Mouse (Mus musculus): ENCODE results near the gene Abcc8. TPM values are rescaled to one million over a fixed set of nuclear protein-coding genes. Genes with fewer than 3 reads are reported as not detected.

Gene Abcc8
- polyA plus RNA-seq, 1 experiment, result not detected

DNA sequence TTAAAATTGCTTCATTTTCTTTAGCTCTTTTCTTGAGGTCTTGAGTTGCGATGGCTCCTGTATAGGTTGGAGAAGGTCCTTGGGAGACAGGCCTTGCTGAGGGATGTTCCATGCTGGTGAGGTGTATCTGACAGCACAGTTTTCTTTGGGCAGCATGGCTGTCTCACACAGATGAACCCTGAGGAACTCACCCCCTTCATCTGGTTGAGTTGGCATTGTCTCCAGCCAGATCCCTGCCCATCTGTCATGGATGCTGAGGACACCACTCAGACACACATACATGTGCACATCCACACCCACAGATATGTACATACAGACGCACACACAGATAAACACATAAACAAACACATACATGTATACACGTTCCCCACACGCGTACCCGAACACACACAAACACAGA lies 116.5 kb downstream of the Abcc8 start:
- TF ChIP-seq MYOD1 (IDR thresholded peaks at IDR 0.05; ENCODE audit: control insufficient read depth, insufficient read length, low read depth), result no peak

DNA sequence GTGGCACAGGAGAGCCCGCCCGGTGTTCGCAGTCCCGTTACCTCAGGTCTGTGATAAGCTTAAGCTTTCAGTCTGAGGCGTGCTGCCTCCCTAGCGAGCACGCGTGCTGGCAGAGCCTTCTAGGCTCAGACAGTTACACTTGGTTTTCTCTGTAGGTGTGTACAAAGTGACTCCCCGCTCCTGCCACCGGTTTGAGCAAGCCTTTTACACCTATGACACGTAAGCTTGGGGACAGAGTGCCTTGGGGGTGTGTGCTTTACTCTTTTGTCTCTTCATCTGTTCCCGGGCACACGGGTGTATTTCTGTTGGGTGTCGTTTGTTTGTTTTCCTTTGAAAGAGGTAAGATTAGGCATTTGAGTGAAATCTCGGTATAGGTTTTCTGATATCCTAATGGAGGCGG lies 118.2 kb downstream of the Abcc8 start:
- Histone ChIP-seq H3ac (ENCODE audit: control insufficient read depth, insufficient read length, low read depth) (no peak overlapping the region), H3K36me3 (ENCODE audit: control insufficient read depth, insufficient read depth) (peaks cover 6% of the 10 kb centered on the region), H3K4me3 (ENCODE audit: insufficient read depth, poor library complexity, severe bottlenecking) (no peak overlapping the region), H3K79me2 (ENCODE audit: control insufficient read depth, insufficient read depth) (no peaks in the 10 kb centered on the region), H3K27me3 (ENCODE audit: control insufficient read depth, insufficient read depth, insufficient read length) (no peaks in the 10 kb centered on the region), H3K79me3 (ENCODE audit: low read depth) (no peaks in the 10 kb centered on the region)
- no peak for TF ChIP-seq MAX (IDR thresholded peaks at IDR 0.05)
- no peak for TF ChIP-seq CTCF (IDR thresholded peaks at IDR 0.05; ENCODE audit: control insufficient read depth, insufficient read depth, insufficient read length)
- no peak for TF ChIP-seq USF1 (IDR thresholded peaks at IDR 0.05; ENCODE audit: low read depth)
- TF ChIP-seq CEBPB (IDR thresholded peaks at IDR 0.05; ENCODE audit: low read depth), result no peak
- no peak for TF ChIP-seq MYOD1 (IDR thresholded peaks at IDR 0.05; ENCODE audit: control insufficient read depth, insufficient read length, low read depth)
- TF ChIP-seq MYOG (IDR thresholded peaks at IDR 0.05; ENCODE audit: control insufficient read depth, extremely low read depth, insufficient read length), result no peak
- TF ChIP-seq FOSL1 (IDR thresholded peaks at IDR 0.05; ENCODE audit: insufficient read depth, low read length, poor library complexity, severe bottlenecking), result no peak

More for the DNA sequence above, 116.5 kb downstream of the Abcc8 start:
- Histone ChIP-seq H3K36me3 (ENCODE audit: control insufficient read depth, insufficient read depth) (peaks cover 8% of the 10 kb centered on the region), H3ac (ENCODE audit: control insufficient read depth, insufficient read length, low read depth) (no peak overlapping the region), H3K27me3 (ENCODE audit: control insufficient read depth, insufficient read depth, insufficient read length) (no peaks in the 10 kb centered on the region), H3K4me3 (ENCODE audit: insufficient read depth, poor library complexity, severe bottlenecking) (no peak overlapping the region), H3K79me2 (ENCODE audit: control insufficient read depth, insufficient read depth) (no peaks in the 10 kb centered on the region), H3K79me3 (ENCODE audit: low read depth) (no peaks in the 10 kb centered on the region)

DNA sequence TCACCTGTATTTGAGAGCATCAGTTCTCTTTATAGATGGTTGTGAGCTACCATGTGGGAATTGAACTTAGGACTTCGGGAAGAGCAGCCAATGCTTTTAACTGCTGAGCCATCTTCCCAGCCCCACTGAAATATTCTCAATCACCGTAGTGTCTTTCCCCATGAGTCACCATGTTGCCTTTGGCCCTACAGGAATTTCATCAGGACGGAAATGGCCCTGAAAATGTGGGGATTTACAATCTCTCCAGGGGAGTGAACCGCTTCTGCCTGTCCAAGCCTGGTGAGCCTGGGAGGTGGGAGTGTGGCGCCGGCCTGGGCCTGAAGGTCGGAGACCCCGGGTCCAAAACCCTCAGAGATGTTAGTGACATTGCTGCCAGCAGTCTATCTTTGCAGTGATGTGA lies 119.1 kb downstream of the Abcc8 start:
- Histone ChIP-seq H3K79me2 (ENCODE audit: control insufficient read depth, insufficient read depth) (no peaks in the 10 kb centered on the region), H3K27me3 (ENCODE audit: control insufficient read depth, insufficient read depth, insufficient read length) (no peaks in the 10 kb centered on the region), H3K36me3 (ENCODE audit: control insufficient read depth, insufficient read depth) (peaks cover 6% of the 10 kb centered on the region), H3K79me3 (ENCODE audit: low read depth) (no peaks in the 10 kb centered on the region), H3K4me3 (ENCODE audit: insufficient read depth, poor library complexity, severe bottlenecking) (no peak overlapping the region), H3ac (ENCODE audit: control insufficient read depth, insufficient read length, low read depth) (no peak overlapping the region)
- TF ChIP-seq MYOD1 (IDR thresholded peaks at IDR 0.05; ENCODE audit: control insufficient read depth, insufficient read length, low read depth) (no peak), MYOG (IDR thresholded peaks at IDR 0.05; ENCODE audit: control insufficient read depth, extremely low read depth, insufficient read length) (no peak), CEBPB (IDR thresholded peaks at IDR 0.05; ENCODE audit: low read depth) (no peak), USF1 (IDR thresholded peaks at IDR 0.05; ENCODE audit: low read depth) (no peak), FOSL1 (IDR thresholded peaks at IDR 0.05; ENCODE audit: insufficient read depth, low read length, poor library complexity, severe bottlenecking) (no peak), MAX (IDR thresholded peaks at IDR 0.05) (no peak), CTCF (IDR thresholded peaks at IDR 0.05; ENCODE audit: control insufficient read depth, insufficient read depth, insufficient read length) (no peak)

DNA sequence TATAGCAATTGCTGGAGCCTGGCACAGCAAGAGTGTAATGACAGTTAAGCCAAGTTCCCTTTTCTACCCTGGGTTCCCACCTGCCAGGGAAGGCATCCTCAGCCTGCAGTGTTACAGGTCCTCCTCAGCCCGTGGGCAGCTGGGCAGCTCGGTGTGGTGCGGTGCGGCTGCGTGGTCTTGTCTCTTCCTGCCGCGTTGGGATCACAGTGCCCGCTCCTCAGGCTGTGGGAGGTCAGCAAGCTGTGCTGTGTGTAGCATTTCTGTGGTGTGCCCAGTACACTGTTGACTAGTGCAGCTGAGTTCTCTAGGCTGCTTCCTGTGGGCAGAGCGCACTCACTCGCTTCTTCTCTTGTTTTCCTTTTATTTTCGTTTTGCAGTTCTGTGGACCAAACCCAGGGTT lies 121.0 kb downstream of the Abcc8 start:
- H3K27me3 ChIP-seq (ENCODE audit: control insufficient read depth, insufficient read depth, insufficient read length), result no peaks in the 10 kb centered on the region
- peaks cover 6% of the 10 kb centered on the region for H3K36me3 ChIP-seq (ENCODE audit: control insufficient read depth, insufficient read depth)
- TF ChIP-seq FOSL1 (IDR thresholded peaks at IDR 0.05; ENCODE audit: insufficient read depth, low read length, poor library complexity, severe bottlenecking) (no peak), MAX (IDR thresholded peaks at IDR 0.05) (no peak), CEBPB (IDR thresholded peaks at IDR 0.05; ENCODE audit: low read depth) (no peak), CTCF (IDR thresholded peaks at IDR 0.05; ENCODE audit: control insufficient read depth, insufficient read depth, insufficient read length) (no peak), MYOD1 (IDR thresholded peaks at IDR 0.05; ENCODE audit: control insufficient read depth, insufficient read length, low read depth) (no peak), MYOG (IDR thresholded peaks at IDR 0.05; ENCODE audit: control insufficient read depth, extremely low read depth, insufficient read length) (no peak), USF1 (IDR thresholded peaks at IDR 0.05; ENCODE audit: low read depth) (no peak)
- no peak overlapping the region for H3ac ChIP-seq (ENCODE audit: control insufficient read depth, insufficient read length, low read depth)
- H3K79me2 ChIP-seq (ENCODE audit: control insufficient read depth, insufficient read depth), result no peaks in the 10 kb centered on the region
- no peaks in the 10 kb centered on the region for H3K79me3 ChIP-seq (ENCODE audit: low read depth)
- H3K4me3 ChIP-seq (ENCODE audit: insufficient read depth, poor library complexity, severe bottlenecking), result no peak overlapping the region

Other genes with a start within 250 kb of the Abcc8 start
- gene Abcc6, start 149.7 kb downstream of the Abcc8 start, polyA plus RNA-seq (2012; fragmentation: generic; extraction: Trizol), result not detected
- 67.6 TPM for gene Nomo1, start 146.3 kb downstream of the Abcc8 start, polyA plus RNA-seq (2012; fragmentation: generic; extraction: Trizol)
- gene Kcnj11, start 79.3 kb downstream of the Abcc8 start, polyA plus RNA-seq (2012; fragmentation: generic; extraction: Trizol), result not detected
- not detected for gene Ush1c, start 58.5 kb upstream of the Abcc8 start, polyA plus RNA-seq (2012; fragmentation: generic; extraction: Trizol)
- gene Otog, start 61.0 kb upstream of the Abcc8 start, polyA plus RNA-seq (2012; fragmentation: generic; extraction: Trizol), result 0.04 TPM
- 278 TPM for gene Myod1, start 196.4 kb upstream of the Abcc8 start, polyA plus RNA-seq (2012; fragmentation: generic; extraction: Trizol)
- 0.01 TPM for gene Kcnc1, start 216.5 kb upstream of the Abcc8 start, polyA plus RNA-seq (2012; fragmentation: generic; extraction: Trizol)